Mouse (Mus musculus) thymus, postnatal 10 days (tissue): ENCODE results near the gene Rnf187.
"Not testable (repeated sequence)": the region's sequence is repeated elsewhere in the genome, so short reads cannot be mapped to it uniquely, and the experiment has no call there.

Experiments used
- DNase-seq, 2 experiments: peaks; one replicate each; pipeline ENCODE4 v3.0.0; 2021; ENCODE audit warnings: low spot score in 2 of 2

The Rnf187 gene

GRCm38 (mm10) chr11:58965001-58965760 lies 26.5 kb upstream of the Rnf187 start:
- DNase-seq = no peak

GRCm38 (mm10) chr11:58964216-58964615 lies 25.5 kb upstream of the Rnf187 start:
- no peak for DNase-seq

GRCm38 (mm10) chr11:58963543-58963942 lies 24.8 kb upstream of the Rnf187 start:
- no peak for DNase-seq

GRCm38 (mm10) chr11:58961364-58962177 lies 22.9 kb upstream of the Rnf187 start:
- no peak for DNase-seq

GRCm38 (mm10) chr11:58959921-58960465 lies 21.3 kb upstream of the Rnf187 start:
- DNase-seq = peak; percentile 56 to 58

- DNase-seq = no peak
Observed at GRCm38 (mm10) chr11:58959186-58959825, 20.6 kb upstream of the Rnf187 start.

GRCm38 (mm10) chr11:58958536-58958935 lies 19.8 kb upstream of the Rnf187 start:
- no peak for DNase-seq

- no peak for DNase-seq
Observed at GRCm38 (mm10) chr11:58957226-58957914, 18.7 kb upstream of the Rnf187 start.

GRCm38 (mm10) chr11:58955868-58956257 lies 17.1 kb upstream of the Rnf187 start:
- no peak for DNase-seq

GRCm38 (mm10) chr11:58955143-58955867 lies 16.6 kb upstream of the Rnf187 start:
- DNase-seq = peak in 1 of 2 experiments; percentile 22

- DNase-seq = peak; percentile 89 to 90
Observed at GRCm38 (mm10) chr11:58954420-58955142, 15.9 kb upstream of the Rnf187 start, which contains the start of the genes Hist3h2a and Trim17. Gene Hist3h2a, plus strand, starts transcription at chr11:58954685. Gene Trim17, plus strand, starts transcription at chr11:58954685.

GRCm38 (mm10) chr11:58954170-58954419 lies 15.4 kb upstream of the Rnf187 start:
- not testable (repeated sequence) for DNase-seq

- peak; percentile 41 to 51 for DNase-seq
Observed at GRCm38 (mm10) chr11:58953351-58954169, 14.8 kb upstream of the Rnf187 start.

- DNase-seq = no peak
Observed at GRCm38 (mm10) chr11:58951210-58951609, 12.5 kb upstream of the Rnf187 start.

- peak; percentile 25 to 38 for DNase-seq
Observed at GRCm38 (mm10) chr11:58949480-58950431, 11.0 kb upstream of the Rnf187 start.

- peak; percentile 78 to 80 for DNase-seq
Observed at GRCm38 (mm10) chr11:58948542-58949479, 10.1 kb upstream of the Rnf187 start, which contains the start of gene Hist3h2ba. Gene Hist3h2ba, plus strand, starts transcription at chr11:58948920.
